Mouse (Mus musculus) frontal cortex, postnatal 10 days (tissue): ENCODE results near the gene Nat8f4.
"Not testable (repeated sequence)": the region's sequence is repeated elsewhere in the genome, so short reads cannot be mapped to it uniquely, and the experiment has no call there.

Experiments used
- DNase-seq, 2 experiments: peaks; one replicate each; pipeline ENCODE4 v3.0.0; 2022; ENCODE audit warnings: low spot score in 2 of 2, mixed read lengths in 1 of 2

Nat8f4 gene

GRCm38 (mm10) chr6:85898596-85899475, 5.8 kb downstream of the Nat8f4 start:
- DNase-seq = not testable (repeated sequence)

- DNase-seq = not testable (repeated sequence)
Measured at GRCm38 (mm10) chr6:85895061-85895648, 9.5 kb downstream of the Nat8f4 start.

- DNase-seq = no peak
Measured at GRCm38 (mm10) chr6:85888961-85889360, 15.7 kb downstream of the Nat8f4 start.

- no peak for DNase-seq
Measured at GRCm38 (mm10) chr6:85884311-85884710, 20.4 kb downstream of the Nat8f4 start.

GRCm38 (mm10) chr6:85883246-85883645, 21.4 kb downstream of the Nat8f4 start:
- DNase-seq = not testable (repeated sequence)

GRCm38 (mm10) chr6:85869006-85869405, 35.7 kb downstream of the Nat8f4 start, which contains the start of gene Nat8f2:
TSS of gene Nat8f2 (minus strand) at chr6:85869158.
- DNase-seq = not testable (repeated sequence)

GRCm38 (mm10) chr6:85867726-85868690, 36.7 kb downstream of the Nat8f4 start:
- no peak for DNase-seq

GRCm38 (mm10) chr6:85866995-85867394, 37.7 kb downstream of the Nat8f4 start:
- DNase-seq = not testable (repeated sequence)

GRCm38 (mm10) chr6:85866166-85866565, 38.5 kb downstream of the Nat8f4 start:
- DNase-seq = not testable (repeated sequence)

- DNase-seq = peak in 1 of 2 experiments; percentile 17
Measured at GRCm38 (mm10) chr6:85864900-85865639, 39.6 kb downstream of the Nat8f4 start.

GRCm38 (mm10) chr6:85863840-85864239, 40.8 kb downstream of the Nat8f4 start:
- DNase-seq = no peak

- DNase-seq = no peak
Measured at GRCm38 (mm10) chr6:85863136-85863535, 41.5 kb downstream of the Nat8f4 start.

- DNase-seq = no peak
Measured at GRCm38 (mm10) chr6:85862565-85862964, 42.1 kb downstream of the Nat8f4 start.

- no peak for DNase-seq
Measured at GRCm38 (mm10) chr6:85861247-85861646, 43.4 kb downstream of the Nat8f4 start.

GRCm38 (mm10) chr6:85856194-85856678, 48.4 kb downstream of the Nat8f4 start:
- peak; percentile 58 to 72 for DNase-seq

- DNase-seq = no peak
Measured at GRCm38 (mm10) chr6:85853481-85853880, 51.2 kb downstream of the Nat8f4 start.

GRCm38 (mm10) chr6:85851062-85851773, 53.5 kb downstream of the Nat8f4 start:
- DNase-seq = no peak

- no peak for DNase-seq
Measured at GRCm38 (mm10) chr6:85849240-85849639, 55.4 kb downstream of the Nat8f4 start.
